Mouse (Mus musculus) heart, embryonic 12.5 days (tissue): ENCODE measurements around the gene Plekhh2. TPM values are rescaled to one million over a fixed set of nuclear protein-coding genes. Genes with fewer than 3 reads are reported as not detected.
A peak's percentile ranks its signal among the peaks of the same experiment; 100 is the strongest.

ENCODE experiments used
- ATAC-seq: fragments of 200-750 bp; cut with Nextera tagmentation; 2 replicates; pipeline ENCODE4 v1.8.0; 2017; ENCODE audit warnings: moderate TSS enrichment, moderate library complexity; ENCODE audit not compliant: insufficient number of reproducible peaks, low FRiP score
- H3K27ac ChIP-seq: fragments of 300-500 bp; sonication (generic); 2 replicates; pipeline ENCODE4 v1.5.1; 2016; ENCODE audit warnings: mild to moderate bottlenecking, moderate library complexity; ENCODE audit not compliant: poor library complexity, severe bottlenecking
- H3K27me3 ChIP-seq: fragments of 300-500 bp; sonication (generic); replicated peaks from 2 replicates; pipeline ENCODE4 v1.6.1; 2016; ENCODE audit warnings: mild to moderate bottlenecking, moderate library complexity
- H3K36me3 ChIP-seq: fragments of 300-500 bp; sonication (generic); 2 replicates; pipeline ENCODE4 v1.6.1; 2016; ENCODE audit warnings: mild to moderate bottlenecking, moderate library complexity
- H3K4me1 ChIP-seq: fragments of 300-500 bp; sonication (generic); replicated peaks from 2 replicates; pipeline ENCODE4 v1.6.1; 2016; ENCODE audit warnings: mild to moderate bottlenecking
- H3K4me2 ChIP-seq: fragments of 300-500 bp; sonication (generic); 2 replicates; pipeline ENCODE4 v1.6.1; 2016; ENCODE audit warnings: mild to moderate bottlenecking, moderate library complexity
- H3K4me3 ChIP-seq: fragments of 300-500 bp; sonication (generic); 2 replicates; pipeline ENCODE4 v1.5.1; 2016; ENCODE audit warnings: mild to moderate bottlenecking
- H3K9ac ChIP-seq: fragments of 300-500 bp; sonication (generic); 2 replicates; pipeline ENCODE4 v1.6.1; 2016; ENCODE audit warnings: mild to moderate bottlenecking, moderate library complexity
- H3K9me3 ChIP-seq: fragments of 300-500 bp; sonication (generic); replicated peaks from 2 replicates; pipeline ENCODE4 v1.6.1; 2016; ENCODE audit warnings: mild to moderate bottlenecking, moderate library complexity
- WGBS: fragments of 180-500 bp; shearing (Covaris S2); methylation state at CpG from one replicate; pipeline ENCODE4 v1.1.7; 2016; 5-methylcytosine and 5-hydroxymethylcytosine counted together
- polyA plus RNA-seq: library from polyadenylated mRNA; unstranded; fragments of >200 nt; fragmentation: Nextera tagmentation; extraction: Ambion mirVana; gene quantifications from 2 replicates; pipeline ENCODE4 v1.2.1, GENCODE M21; 2016

Plekhh2 gene
- polyA plus RNA-seq, 1 experiment from 2014 or later = 3.3 TPM

GRCm38 (mm10) chr17:84611500-84611899 lies 99.8 kb downstream of the Plekhh2 start:
- H3K27ac ChIP-seq = no peak overlapping the region
- no peak overlapping the region for H3K4me3 ChIP-seq
- no peaks in the 10 kb centered on the region for H3K4me1 ChIP-seq
- peaks cover 8% of the 10 kb centered on the region; the same call in 1 of the 2 replicates for H3K9me3 ChIP-seq
- no peaks in the 10 kb centered on the region for H3K27me3 ChIP-seq
- WGBS = 81% methylated on average over 9 of the region's 9 CpGs
- H3K36me3 ChIP-seq = peaks cover 16% of the 10 kb centered on the region
- no peak overlapping the region for H3K9ac ChIP-seq
- H3K4me2 ChIP-seq = no peak overlapping the region
- no peak for ATAC-seq

DNA sequence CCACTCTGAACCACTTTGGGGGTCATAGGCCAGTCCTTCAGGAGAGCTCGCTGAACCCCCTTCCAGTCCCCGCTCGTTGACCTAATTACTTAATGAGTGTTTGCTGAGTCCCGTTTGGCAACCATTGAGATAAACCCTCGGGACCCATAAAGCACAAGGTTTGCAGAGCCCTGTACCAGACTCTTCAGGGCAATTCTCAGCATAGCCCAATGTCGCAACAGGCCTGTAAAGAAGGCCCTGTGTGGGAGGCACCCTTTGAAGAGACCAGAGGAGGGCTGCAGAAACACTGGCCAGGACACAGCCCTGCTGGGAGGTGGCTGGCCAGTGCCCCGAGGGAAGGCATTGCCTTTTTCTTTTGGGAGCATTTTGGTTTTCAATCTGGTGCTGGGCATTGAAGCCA lies 100.3 kb downstream of the Plekhh2 start:
- H3K4me2 ChIP-seq = no peak overlapping the region
- 71% methylated on average over 7 of the region's 7 CpGs for WGBS
- no peak overlapping the region for H3K4me3 ChIP-seq
- no peaks in the 10 kb centered on the region for H3K4me1 ChIP-seq
- H3K9me3 ChIP-seq = peaks cover 8% of the 10 kb centered on the region; the same call in 1 of the 2 replicates
- H3K36me3 ChIP-seq = peaks cover 16% of the 10 kb centered on the region
- ATAC-seq = no peak
- H3K27ac ChIP-seq = no peak overlapping the region
- no peak overlapping the region for H3K9ac ChIP-seq
- no peaks in the 10 kb centered on the region for H3K27me3 ChIP-seq

DNA sequence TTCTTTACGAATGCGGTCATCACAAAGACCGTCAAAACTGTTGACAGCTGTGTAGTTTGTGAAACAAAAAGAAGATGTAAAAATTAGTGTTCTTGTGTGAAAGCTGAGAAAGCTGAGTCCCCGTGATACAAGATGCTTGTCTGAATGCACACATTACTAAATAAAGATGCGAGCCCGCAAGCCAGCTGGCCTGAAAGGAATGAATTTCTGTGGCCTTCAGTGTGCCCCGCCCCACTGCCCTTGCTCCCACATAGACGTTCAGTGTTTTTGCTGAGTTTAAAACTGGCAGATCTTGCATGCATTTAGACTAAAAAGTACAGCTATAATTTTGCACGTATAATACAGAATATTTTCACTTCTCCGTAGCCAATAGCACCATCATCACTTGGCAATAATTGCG lies 104.1 kb downstream of the Plekhh2 start:
- no peaks in the 10 kb centered on the region for H3K4me1 ChIP-seq
- H3K9ac ChIP-seq = no peak overlapping the region
- H3K9me3 ChIP-seq = peaks cover 8% of the 10 kb centered on the region; the same call in 1 of the 2 replicates
- no peak for ATAC-seq
- H3K27me3 ChIP-seq = no peaks in the 10 kb centered on the region
- H3K27ac ChIP-seq = no peak overlapping the region
- WGBS = 87% methylated on average over 11 of the region's 11 CpGs
- H3K4me2 ChIP-seq = no peak overlapping the region
- H3K36me3 ChIP-seq = peaks cover 16% of the 10 kb centered on the region
- H3K4me3 ChIP-seq = no peak overlapping the region

DNA sequence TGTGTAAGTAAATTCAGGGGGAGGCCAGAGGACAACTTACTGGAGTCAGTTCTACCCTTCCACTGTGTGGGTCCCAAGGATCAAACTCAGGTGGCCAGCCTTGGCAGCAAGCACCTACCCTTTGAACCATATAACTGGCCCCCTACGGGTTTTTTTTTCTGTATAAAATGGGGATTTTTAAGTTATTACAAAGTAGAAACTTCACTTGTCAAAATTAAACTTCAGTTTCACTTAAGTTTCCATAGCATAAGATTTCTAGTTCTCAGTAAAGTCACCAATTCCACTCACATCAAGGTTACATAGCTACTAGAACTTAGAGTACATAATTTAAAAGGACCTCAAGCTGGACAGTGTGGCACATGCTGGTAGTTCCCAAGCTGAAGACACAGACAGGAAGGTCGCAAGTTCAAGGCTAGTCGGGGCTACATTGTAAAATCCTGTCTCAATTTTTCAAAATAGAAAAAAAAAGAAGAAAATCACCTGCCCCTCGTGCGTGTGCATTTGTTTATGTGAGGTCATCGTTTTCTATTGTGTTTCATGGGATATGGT lies 104.9 kb downstream of the Plekhh2 start:
- Histone ChIP-seq H3K4me3 (no peak overlapping the region), H3K4me2 (no peak overlapping the region), H3K27me3 (no peaks in the 10 kb centered on the region), H3K27ac (no peak overlapping the region), H3K36me3 (peaks cover 16% of the 10 kb centered on the region), H3K4me1 (no peaks in the 10 kb centered on the region), H3K9me3 (peaks cover 8% of the 10 kb centered on the region; the same call in 1 of the 2 replicates), H3K9ac (no peak overlapping the region)
- ATAC-seq = no peak
- 78% methylated on average over 6 of the region's 6 CpGs for WGBS

- Histone ChIP-seq H3K27me3 (no peaks in the 10 kb centered on the region), H3K4me2 (no peak overlapping the region), H3K4me3 (no peak overlapping the region), H3K9ac (no peak overlapping the region), H3K9me3 (peaks cover 8% of the 10 kb centered on the region; the same call in 1 of the 2 replicates), H3K27ac (no peak overlapping the region), H3K36me3 (peaks cover 15% of the 10 kb centered on the region), H3K4me1 (no peaks in the 10 kb centered on the region)
- ATAC-seq = no peak
- 91% methylated on average over 6 of the region's 6 CpGs for WGBS
Measured at GRCm38 (mm10) chr17:84617953-84618352, 106.3 kb downstream of the Plekhh2 start.

DNA sequence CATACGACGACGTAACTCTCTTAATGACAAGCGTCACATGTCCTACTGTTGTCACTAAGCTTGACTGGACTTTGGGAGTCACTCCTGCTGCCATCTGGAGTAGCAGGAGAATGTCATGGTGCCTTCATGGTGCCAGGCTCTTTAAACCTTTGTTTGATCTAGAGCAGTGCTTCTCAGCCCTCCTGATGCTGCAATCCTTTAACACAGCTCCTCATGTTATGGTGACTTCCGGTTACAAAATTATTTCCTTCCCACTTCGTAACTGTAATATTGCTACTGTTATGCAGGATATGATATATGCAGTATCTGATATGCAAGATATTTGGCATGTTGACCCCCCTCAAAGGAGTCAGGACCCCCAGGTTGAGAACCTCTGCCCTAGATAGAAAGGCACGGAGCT lies 107.4 kb downstream of the Plekhh2 start:
- 81% methylated on average over 7 of the region's 7 CpGs for WGBS
- Histone ChIP-seq H3K9ac (no peak overlapping the region), H3K4me3 (no peak overlapping the region), H3K4me1 (no peaks in the 10 kb centered on the region), H3K36me3 (peaks cover 3% of the 10 kb centered on the region), H3K27ac (no peak overlapping the region), H3K27me3 (no peaks in the 10 kb centered on the region), H3K9me3 (peaks cover 1% of the 10 kb centered on the region; the same call in 1 of the 2 replicates), H3K4me2 (no peak overlapping the region)
- no peak for ATAC-seq

- Histone ChIP-seq H3K36me3 (no peaks in the 10 kb centered on the region), H3K4me3 (no peak overlapping the region), H3K27ac (no peak overlapping the region), H3K4me2 (no peak overlapping the region), H3K4me1 (no peaks in the 10 kb centered on the region), H3K9me3 (no peaks in the 10 kb centered on the region), H3K9ac (no peak overlapping the region), H3K27me3 (no peaks in the 10 kb centered on the region)
- no peak for ATAC-seq
- 73% methylated on average over 3 of the region's 3 CpGs for WGBS
Measured at GRCm38 (mm10) chr17:84620076-84620475, 108.4 kb downstream of the Plekhh2 start.

- H3K9ac ChIP-seq = no peak overlapping the region
- H3K27ac ChIP-seq = no peak overlapping the region
- H3K4me3 ChIP-seq = no peak overlapping the region
- H3K9me3 ChIP-seq = no peaks in the 10 kb centered on the region
- 86% methylated on average over 6 of the region's 6 CpGs for WGBS
- no peak for ATAC-seq
- no peak overlapping the region for H3K4me2 ChIP-seq
- H3K27me3 ChIP-seq = no peaks in the 10 kb centered on the region
- H3K4me1 ChIP-seq = no peaks in the 10 kb centered on the region
- no peaks in the 10 kb centered on the region for H3K36me3 ChIP-seq
Measured at GRCm38 (mm10) chr17:84620610-84621009, 108.9 kb downstream of the Plekhh2 start.

- no peaks in the 10 kb centered on the region for H3K9me3 ChIP-seq
- no peaks in the 10 kb centered on the region for H3K27me3 ChIP-seq
- no peak overlapping the region for H3K27ac ChIP-seq
- H3K4me2 ChIP-seq = no peak overlapping the region
- no peaks in the 10 kb centered on the region for H3K4me1 ChIP-seq
- H3K36me3 ChIP-seq = no peaks in the 10 kb centered on the region
- no peak overlapping the region for H3K4me3 ChIP-seq
- 81% methylated on average over 6 of the region's 6 CpGs for whole genome bisulfite sequencing
- no peak overlapping the region for H3K9ac ChIP-seq
- ATAC-seq = no peak
Measured at GRCm38 (mm10) chr17:84621209-84621608, 109.5 kb downstream of the Plekhh2 start.

- Histone ChIP-seq H3K27me3 (no peaks in the 10 kb centered on the region), H3K9me3 (no peaks in the 10 kb centered on the region), H3K4me3 (no peak overlapping the region), H3K9ac (no peak overlapping the region), H3K27ac (no peak overlapping the region), H3K36me3 (no peaks in the 10 kb centered on the region), H3K4me1 (peaks cover 3% of the 10 kb centered on the region), H3K4me2 (no peak overlapping the region)
- no peak for ATAC-seq
- WGBS = 71% methylated on average over 4 of the region's 4 CpGs
Measured at GRCm38 (mm10) chr17:84622028-84622427, 110.3 kb downstream of the Plekhh2 start.

GRCm38 (mm10) chr17:84622873-84623272 lies 111.2 kb downstream of the Plekhh2 start:
- Histone ChIP-seq H3K36me3 (no peaks in the 10 kb centered on the region), H3K27ac (no peak overlapping the region), H3K4me3 (no peak overlapping the region), H3K4me2 (no peak overlapping the region), H3K9me3 (no peaks in the 10 kb centered on the region), H3K27me3 (no peaks in the 10 kb centered on the region), H3K4me1 (peaks cover 4% of the 10 kb centered on the region), H3K9ac (no peak overlapping the region)
- ATAC-seq = no peak
- 59% methylated on average over 2 of the region's 2 CpGs for WGBS

GRCm38 (mm10) chr17:84626276-84626856 lies 114.7 kb downstream of the Plekhh2 start, which contains the start of gene Dync2li1:
Gene Dync2li1, plus strand, starts transcription at chr17:84626496.
- Histone ChIP-seq H3K9me3 (no peaks in the 10 kb centered on the region), H3K27me3 (no peaks in the 10 kb centered on the region), H3K4me1 (peaks cover 4% of the 10 kb centered on the region), H3K4me2 (peak within 1 kb of the TSS; percentile 78), H3K4me3 (peak within 1 kb of the TSS; percentile 64), H3K9ac (peak within 1 kb of the TSS; percentile 68), H3K36me3 (no peaks in the 10 kb centered on the region), H3K27ac (no peak within 1 kb of the TSS)
- under 1% methylated on average over 25 of the region's 25 CpGs for WGBS
- peak; percentile 92 for ATAC-seq
